Mouse (Mus musculus): ENCODE data around the gene Tub. TPM values are rescaled to one million over a fixed set of nuclear protein-coding genes. Genes with fewer than 3 reads are reported as not detected.

Tub gene
- total RNA-seq, 2 experiments from 2014 or later, result 0.50 to 0.53 TPM

Other genes starting within 250 kb of the Tub start
- gene Olfr512, start 237.0 kb upstream of the Tub start, total RNA-seq (2021), result not detected
- gene Olfr513, start 199.4 kb upstream of the Tub start, total RNA-seq (2021), result not detected
- not detected for gene Olfr514, start 124.3 kb upstream of the Tub start, total RNA-seq (2021)
- gene Olfr516, start 99.8 kb upstream of the Tub start, total RNA-seq (2021), result not detected
- gene Olfr517, start 78.0 kb upstream of the Tub start, total RNA-seq (2021), result not detected
- not detected for gene Olfr518, start 65.3 kb upstream of the Tub start, total RNA-seq (2021)
- gene Olfr519, start 55.9 kb upstream of the Tub start, total RNA-seq (2021), result not detected
- gene Nlrp10, start 20.2 kb upstream of the Tub start, total RNA-seq (2021), result 10 to 100 TPM; 13.7 to 19.5 TPM
- gene Eif3f, start 15.9 kb upstream of the Tub start, total RNA-seq (2021), result 100 to 1,000 TPM; 112 to 117 TPM
- under 1 TPM; 0.45 to 0.67 TPM for gene Ric3, start 133.0 kb downstream of the Tub start, total RNA-seq (2021)
- gene Lmo1, start 224.9 kb downstream of the Tub start, total RNA-seq (2021), result 1 to 10 TPM; 2.0 to 2.8 TPM

Measured in heart, postnatal 10 days (tissue).